Mouse (Mus musculus) E14TG2a.4 (cell line): ENCODE data around the gene Ptges3.

Experiments
- CTCF ChIP-seq: conservative IDR thresholded peaks from 2 replicates; pipeline ENCODE4 v1.5.1; 2014; ENCODE audit warnings: low read length
- NANOG ChIP-seq: IDR thresholded peaks from 2 replicates; pipeline ENCODE4 v1.6.1; 2014; ENCODE audit warnings: borderline replicate concordance, low read length, mixed read lengths
- POU5F1 ChIP-seq: IDR thresholded peaks from 2 replicates; pipeline ENCODE4 v1.6.1; 2014; ENCODE audit warnings: low read length, borderline replicate concordance

DNA sequence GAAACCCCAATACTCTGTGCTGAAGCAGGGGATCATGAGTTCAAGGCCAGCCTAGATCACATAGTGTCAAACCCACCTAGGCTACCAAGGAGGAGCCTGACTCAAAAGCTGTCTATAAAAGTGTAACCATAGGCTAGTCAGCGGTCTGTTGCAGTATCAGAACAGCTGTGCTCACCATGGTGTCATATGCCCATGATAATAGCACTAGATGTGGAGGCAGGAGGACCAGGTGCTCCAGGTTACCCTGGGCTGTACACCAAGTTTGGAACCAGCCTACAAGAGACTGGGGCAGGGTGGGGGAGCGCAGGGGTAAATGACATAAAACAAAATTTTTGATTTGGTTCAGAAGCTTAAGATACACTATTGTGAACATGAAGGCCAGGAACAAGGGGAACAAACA is 9.0 kb upstream of the Ptges3 start:
- TF ChIP-seq CTCF (no peak), POU5F1 (no peak), NANOG (no peak)
